Mouse (Mus musculus) v-Abl transformed pro-B cells (cell line): ENCODE results near the gene Dnaic1.

Source experiments
- in situ Hi-C, 2 experiments: fragments of 400-800 bp; cut with MboI; formaldehyde crosslinking; loops; one replicate each; pipeline ENCODE4 v1.15.1; 2025; ENCODE audit not compliant: unreplicated experiment in 2 of 2

Gene Dnaic1

DNA sequence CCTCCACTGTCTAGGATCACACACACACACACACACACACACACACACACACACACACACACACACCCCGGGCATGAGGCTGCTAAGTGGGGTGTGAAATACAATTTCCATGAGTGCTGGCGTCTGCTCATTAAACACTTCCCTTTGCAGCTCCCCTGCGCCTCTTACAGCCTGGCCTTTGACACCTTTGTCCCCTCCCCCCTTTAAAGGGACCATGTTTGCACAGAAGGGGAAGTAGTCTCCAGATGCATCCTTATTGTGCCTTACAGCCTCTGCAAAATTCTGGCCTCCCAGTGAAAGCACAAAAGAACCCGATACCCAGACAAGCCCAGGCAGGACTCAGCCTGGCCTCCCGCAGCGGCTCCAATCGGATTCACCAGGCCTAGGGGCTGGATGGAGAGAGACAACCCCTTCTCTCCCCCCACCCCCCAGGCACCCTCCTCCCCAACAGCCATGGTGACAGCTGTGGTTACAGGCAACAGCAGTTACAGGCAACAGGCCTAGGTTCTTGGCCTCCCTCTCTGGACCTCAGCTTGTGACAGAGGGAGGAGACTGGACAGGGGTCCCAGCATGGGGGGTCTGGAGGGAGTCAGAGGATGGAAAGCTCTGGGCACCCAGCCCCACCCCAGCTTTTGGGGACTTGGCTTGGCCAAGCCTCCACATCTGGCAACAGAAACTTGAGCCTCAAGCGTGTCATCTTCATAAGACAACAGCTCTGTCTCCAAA, 58.8 kb downstream of the Dnaic1 start:
- in situ Hi-C loops: no loop called here

DNA sequence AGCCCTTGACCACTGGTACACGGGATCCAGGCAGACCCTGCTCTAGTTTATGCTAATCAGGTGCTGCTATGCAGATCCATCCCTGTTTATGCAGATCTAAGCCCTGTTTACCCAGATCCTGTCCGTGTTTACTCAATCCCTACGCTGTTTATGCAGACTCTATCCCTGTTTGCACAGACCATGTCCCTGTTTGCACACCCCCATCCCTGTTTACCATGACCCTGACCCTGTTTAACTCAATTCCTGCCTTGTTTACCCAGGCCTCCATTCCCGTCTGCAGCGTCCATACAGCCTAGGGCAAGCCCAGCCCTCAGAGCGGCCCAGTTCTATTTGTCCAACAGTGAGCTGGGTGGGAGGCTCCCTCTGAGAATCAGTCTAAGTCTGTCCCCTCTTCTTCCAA, 60.6 kb downstream of the Dnaic1 start:
- in situ Hi-C loops: no loop called here

DNA sequence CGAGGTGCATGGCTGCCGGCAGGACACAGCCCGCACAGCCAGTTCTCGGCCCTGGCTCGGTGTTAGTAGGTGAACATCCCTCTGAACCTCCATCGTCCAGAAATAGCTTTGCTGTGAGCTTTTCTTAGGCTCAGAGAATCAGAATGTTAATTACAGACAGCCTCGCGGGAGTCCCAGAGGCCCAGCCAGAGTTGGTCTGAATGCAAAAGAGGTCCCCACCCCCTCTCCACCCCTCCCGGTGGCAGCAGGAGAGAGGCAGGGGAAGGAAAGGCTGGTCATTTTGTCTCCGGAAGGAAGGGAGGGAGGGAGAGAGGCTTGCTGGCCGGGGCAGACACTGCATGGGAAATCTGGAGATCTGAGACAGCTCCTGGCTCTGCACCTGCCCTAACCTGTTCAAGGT, 61.8 kb downstream of the Dnaic1 start:
- in situ Hi-C loops: no loop called here

DNA sequence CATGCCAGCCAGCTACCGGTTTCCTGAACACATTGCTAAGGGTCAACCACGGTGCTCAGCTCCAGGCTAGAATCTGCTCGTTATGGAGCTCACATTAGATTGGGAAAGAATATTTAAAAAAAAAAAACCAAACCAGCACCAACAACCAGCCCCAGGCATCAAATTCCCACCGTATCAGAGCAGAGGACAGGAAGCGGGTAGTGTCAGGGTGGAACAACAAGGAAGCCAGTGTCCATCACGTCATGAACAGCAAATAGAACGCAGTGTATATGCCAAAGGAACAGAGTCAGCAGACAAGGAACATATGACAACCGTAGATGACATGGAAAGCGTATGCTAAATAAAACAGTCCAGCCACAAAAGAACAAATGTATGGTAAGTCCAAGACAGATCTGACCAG, 63.4 kb downstream of the Dnaic1 start:
- in situ Hi-C loops: no loop called here

DNA sequence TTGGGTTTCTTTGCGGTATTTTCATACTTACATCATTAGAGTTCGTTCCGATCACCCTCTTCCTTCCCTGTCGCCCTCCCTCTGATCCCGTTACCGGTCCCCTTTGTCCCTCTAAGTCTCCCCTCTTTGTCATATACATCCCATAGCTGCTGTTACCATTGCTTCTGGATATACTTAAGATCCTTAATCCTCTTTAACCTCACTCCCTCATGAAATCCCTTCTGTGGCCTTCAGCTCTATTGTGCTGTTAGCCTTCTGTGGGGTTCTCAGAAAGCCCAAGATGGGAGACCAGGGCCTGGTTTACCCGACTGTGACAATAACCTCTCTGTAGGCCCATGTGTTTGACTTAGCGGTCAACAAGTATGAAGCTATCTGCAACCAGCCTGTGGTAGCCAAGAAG, 65.1 kb downstream of the Dnaic1 start:
- in situ Hi-C loops: no loop called here

DNA sequence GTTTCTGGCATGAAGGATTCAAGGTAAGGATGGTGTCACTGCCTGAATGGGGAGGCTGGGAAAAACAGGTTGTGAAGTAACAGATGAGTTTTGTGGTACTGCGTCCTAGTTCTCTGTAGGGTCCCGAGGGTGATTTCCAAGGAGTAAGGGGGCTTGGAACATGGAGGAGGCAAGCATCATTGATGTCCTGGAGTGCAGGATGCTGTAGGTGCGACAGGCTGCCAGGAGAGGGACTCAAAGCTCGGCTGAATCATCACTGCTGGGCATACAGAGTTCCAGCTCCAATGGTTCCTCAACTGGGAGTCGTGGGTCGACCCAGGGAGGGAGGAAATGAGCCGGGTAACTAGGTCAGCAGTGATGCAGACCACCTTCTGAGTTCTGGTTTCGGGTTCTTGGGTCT, 65.6 kb downstream of the Dnaic1 start:
- in situ Hi-C loops: no loop called here

DNA sequence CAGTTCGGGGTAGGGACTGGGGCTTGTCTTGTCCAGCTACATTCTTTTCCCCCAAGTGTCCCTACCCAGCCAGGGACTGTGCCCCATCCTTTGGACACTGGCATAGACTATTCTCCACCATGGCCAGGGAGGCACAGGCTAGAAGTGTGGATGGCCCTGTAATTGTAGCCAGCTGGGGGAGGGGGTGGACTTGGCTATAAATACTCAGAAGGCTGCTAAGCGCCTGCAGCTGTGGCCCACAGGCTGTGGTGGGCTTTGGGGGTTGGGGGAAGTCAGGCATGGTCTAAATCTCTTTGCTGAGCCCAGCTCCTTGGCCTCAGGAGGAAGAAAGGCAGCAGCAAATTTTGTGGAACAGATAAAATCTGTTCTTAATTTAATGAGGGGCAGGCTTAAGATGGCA, 66.3 kb downstream of the Dnaic1 start:
- in situ Hi-C loops: no loop called here

DNA sequence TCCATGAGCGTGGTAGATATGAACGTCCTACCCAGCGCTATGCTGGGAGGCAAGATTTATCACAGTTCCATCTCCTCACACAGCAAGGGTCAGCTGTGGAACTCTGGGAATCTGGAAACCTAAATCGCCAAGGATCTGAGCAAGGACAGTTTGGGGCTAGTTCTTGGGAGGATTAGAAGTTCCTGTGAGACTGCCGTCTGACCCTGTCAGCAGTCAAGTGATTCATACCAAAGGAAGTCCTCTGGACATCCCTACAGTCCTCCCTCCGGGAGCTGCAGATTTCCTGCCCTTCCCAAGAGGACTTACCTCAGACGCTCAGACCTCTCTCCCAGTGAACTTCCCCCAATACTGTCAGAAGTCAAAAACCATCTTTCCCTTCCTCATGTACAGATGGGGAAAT, 66.8 kb downstream of the Dnaic1 start:
- in situ Hi-C loops: no loop called here

DNA sequence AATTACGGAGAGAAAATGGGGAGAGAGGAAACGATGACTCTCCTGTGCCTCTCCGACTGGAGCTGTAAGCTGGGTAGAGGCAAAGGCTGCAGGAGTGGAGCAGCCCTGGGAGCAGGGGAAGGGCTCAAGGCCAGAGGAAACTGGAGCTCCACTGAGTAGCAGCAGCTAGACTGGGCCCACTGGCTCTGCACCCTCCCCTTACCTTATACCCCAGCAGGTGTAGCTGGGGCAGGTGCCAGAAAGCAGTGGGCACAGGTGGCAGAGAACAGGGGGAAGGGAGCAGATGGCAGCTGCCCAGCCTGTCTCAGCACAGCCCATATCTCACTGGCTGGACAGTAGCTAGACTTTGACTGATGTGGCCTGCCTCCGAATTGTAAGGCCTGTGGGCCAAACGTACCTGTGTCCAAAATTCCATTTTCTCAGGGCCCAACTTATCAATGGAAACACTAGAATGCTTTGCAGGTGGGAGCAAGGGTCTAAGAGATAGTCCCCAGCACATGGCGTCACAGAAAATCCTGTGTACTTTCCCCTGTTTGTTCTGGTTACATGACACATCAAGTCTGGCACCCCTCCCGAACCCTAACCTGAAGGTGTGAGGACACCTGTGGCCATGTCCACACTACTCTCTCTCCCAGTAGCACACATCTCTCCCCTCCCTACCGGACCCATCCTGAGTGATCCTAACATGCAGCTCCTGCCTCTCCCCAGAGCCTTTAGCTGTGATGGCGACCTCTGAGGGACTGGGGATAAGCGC, 67.5 kb downstream of the Dnaic1 start:
- in situ Hi-C loops: no loop called here

DNA sequence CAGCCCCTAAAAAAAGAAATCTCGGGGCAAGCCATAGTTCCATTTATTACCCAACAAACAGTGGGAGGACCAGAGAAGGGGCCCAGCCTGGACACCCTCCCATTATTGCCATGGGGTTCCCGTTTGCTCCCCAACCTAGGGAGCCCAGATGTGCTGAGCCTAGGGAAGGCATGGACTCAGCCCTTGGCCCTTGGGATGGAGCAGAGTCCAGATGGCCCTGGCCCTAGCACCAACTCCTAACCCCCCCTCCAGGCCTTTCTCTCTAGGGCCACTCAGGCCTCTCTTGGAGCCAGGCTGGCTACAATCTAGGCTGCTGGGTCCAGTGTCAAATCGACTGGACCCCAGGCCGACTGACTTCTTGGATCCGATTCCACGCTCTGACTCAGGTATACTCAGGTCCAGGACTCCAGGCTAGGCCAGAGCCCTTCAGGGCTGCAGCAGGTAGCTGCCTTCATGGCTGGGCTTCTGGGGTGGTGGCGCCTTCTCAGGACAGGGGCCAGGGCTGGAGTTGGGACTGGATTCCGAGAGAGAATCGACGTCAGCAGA, 68.7 kb downstream of the Dnaic1 start:
- in situ Hi-C loops: no loop called here

DNA sequence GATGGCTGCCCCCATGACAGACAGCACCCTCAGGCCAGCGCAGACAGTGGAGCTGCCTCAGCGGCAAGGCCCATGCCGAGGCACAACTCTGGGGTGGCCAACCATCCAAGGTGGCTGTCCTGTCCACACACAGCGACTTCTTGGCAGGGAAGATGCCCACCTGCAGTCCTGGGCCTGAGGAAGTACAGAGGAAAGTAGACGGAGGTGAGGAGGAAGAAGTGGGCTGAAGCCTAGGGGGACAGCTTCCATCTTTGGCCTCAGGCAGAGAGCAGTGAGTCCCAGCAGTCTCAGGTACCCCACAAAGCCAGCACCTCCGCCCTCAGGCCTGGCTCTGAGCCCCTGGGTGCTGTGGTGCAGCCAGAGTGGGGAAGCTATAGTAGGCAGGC, 69.2 kb downstream of the Dnaic1 start:
- in situ Hi-C loops: no loop called here

DNA sequence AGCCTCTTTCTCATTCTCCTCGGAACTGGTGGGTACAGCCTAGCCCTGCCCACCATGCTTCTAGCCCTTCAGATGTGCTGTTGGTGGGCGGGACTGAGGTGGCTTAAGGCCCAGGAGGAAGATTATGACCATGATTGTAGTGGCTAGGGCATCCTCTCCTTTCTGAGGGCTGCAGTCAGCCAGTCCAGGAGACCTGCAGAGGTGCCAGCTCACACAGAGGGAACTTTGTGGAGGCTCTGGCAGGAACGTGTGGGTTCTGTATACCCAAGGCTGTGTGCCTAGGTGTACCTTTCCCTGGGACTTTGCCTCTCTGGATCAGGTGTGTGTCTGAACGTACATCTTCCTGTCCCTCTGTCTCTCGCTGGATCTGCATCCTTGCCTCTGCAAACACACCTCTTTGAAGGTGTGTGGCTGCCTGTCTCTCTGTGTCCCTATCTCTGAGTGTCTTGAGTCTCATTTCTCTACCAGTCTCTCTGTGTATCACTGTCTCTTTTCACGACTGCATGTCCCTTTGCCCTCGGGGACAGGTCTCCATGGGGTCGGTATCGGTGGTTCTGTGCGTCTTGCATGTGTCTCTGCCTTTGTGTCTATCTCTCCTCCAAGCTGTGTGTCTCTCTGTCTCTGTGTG, 69.8 kb downstream of the Dnaic1 start:
- in situ Hi-C loops: no loop called here

DNA sequence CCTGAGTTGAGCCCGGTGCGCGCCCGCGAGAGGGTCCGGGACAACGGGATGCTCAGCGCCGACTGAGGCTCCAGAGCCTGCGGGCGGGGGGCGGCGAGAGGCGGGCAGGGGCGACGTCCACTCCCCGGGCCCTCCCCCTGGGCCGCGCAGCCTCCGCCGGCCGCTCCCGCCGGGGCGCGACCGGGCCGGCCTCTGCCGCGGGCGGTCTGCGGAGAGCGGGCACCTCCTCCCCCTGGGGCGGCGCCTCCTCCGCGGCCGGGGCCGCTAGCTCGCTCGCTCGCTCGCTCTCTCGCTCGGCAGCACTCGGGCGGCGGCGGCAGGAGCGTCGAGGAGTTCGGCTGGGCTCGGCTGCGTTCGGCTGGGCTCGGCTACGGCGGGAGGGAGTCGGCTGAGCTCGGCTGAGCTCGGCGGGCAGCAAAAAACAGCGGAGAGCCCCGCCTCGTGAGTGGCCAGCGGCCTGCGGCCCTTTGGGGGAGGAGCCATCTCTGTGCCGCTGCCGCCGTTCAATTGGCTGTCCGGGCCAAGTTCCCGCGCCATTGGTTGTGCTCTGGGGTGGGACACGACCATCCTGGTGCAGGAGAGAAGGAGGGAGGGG, 70.4 kb downstream of the Dnaic1 start, which contains the start of gene Enho:
Enho (minus strand) TSS at position 412 of the 595 bp plus-strand sequence.
- in situ Hi-C loops: no loop called here

DNA sequence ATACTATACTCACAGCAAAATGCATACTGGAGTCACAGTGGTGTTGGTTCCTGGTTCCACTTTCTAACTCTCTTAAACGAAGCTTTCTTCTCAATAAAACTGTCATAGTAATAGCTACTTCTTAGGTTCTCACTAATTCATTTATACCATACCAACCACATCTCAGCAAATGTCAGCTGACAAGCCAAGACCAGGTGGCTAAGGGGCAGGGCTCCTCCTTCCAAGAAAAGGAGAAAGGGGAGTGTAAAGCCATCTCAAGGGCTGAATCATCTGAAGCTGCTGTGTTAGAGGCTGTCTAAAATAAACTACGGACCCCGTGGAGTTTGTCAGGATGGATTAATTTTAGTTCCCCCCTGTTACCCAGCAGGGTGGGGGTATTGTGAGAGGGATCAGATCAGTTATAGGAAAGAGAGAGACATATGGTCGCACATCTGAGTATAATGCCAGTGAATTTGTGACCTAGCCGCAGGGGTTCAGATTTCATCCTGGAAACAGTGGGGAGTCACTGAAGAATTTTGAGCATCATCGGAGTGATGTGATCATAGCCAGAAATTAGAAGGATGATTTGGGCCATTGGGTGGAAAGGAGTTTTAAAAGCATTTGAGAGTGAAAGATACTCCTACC, 71.7 kb downstream of the Dnaic1 start:
- in situ Hi-C loops: no loop called here

DNA sequence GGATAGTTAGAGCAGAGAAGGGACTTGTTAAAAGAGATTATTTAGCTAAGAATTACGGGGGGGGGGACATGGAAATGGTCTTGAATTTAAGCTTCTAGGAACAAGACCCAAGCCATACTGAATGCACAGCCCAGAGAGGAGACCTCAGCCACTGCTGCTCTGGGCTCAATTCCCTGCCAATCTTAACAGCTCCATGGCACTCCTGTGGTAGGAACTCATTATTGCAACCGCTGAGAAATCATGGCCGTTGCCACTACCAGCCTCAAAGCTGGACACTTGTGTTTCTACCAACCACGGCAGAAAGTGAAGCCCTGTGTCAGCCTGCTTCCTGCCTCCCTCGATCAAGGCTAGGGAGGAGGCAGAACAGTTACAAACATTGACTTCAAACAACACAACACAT, 75.9 kb downstream of the Dnaic1 start:
- in situ Hi-C loops: no loop called here

DNA sequence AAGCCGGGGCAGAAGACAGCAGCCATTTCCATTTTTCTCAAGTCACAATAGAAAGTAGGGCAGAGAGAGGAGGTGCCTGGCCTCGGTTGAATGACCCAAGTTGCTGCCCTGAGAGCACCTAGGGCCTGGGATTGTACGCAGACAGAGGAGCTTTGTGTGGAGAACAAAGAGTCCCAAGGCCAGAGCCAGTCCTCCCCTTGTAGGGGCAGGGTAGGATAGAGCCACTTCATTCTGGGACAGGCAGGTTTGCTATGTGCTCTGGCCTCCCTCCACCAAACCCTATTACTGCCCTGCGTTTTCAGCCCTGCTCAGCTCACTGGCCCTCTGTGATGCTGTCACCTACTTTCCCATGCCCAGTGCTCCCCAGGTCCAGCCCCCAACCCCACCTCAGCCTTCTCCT, 78.6 kb downstream of the Dnaic1 start:
- in situ Hi-C loops: no loop called here

DNA sequence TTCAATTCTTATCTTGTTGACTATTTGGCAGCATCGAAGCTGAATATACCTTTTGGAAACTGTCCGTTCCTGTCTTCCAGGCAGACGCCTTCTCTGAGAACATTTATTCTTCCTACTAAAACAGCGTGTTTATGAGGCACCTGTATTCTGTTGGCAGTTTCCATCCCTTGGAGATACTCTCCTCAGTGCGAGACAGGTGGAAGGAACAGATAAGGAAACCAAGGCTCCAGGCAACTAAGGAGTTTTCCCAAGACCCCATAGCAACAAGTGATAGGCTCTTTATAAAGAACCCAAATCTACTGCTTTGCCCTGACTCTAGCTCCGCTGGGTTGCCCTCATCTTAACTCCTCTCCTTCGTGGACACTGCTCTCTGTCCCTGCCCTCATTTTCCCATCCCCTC, 79.1 kb downstream of the Dnaic1 start:
- in situ Hi-C loops: no loop called here

DNA sequence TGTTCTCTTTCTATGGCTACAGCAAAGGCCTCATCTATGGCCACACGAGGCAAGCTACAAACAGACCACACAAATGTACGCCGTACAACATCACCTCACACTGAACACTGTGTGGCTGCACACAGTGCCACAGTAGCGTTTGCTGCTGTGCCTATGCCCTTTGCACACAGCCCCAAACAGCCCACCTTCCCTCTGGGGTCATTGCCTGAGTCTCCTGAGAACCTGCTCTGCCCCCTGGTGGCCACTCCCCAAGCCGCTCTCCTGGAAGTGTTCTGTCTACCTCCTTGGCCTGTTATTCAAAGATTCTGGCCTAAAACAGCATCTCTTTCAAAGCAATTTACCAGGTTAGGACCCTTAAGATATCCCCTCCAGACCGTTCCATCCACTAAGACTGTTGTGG, 83.7 kb downstream of the Dnaic1 start:
- in situ Hi-C loops: no loop called here

DNA sequence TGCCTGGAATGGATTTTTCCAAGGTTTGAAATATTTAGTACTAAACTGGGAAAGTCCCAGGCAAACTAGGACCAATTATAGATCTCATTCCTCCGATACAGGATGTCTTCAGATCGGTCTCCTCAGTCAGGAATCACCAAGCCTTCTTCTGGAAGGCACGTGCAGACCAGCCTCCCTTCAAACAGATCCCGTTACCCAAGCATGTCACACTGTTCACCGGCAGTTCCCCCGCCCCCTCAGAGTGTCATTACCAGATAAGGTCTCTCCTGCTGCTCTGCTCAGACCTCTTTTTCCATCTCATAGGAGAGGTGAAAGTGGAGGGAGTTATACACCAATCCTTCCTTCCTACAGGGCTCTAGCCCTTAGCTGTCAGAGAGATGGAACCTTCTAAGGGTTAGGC, 84.2 kb downstream of the Dnaic1 start:
- in situ Hi-C loops: no loop called here

DNA sequence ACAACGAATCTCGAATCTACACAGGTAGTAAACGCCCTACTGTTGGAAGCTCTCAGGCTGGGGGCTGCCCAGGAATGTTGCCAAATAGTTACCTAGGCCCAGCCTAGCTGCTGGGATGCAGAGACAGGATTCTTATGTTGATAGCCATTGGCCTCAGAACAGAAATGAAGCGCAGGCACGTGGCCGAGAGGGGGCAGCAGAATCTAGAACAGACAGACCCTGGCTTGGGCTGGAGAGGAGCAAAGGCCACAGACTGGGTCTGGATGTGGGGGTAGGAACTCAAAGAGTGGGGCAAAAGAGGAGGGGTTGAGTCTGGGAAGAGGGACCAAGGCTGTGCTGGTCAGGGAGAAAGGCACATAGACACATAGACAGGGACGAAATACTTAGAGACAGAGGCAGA, 84.6 kb downstream of the Dnaic1 start:
- in situ Hi-C loops: no loop called here

DNA sequence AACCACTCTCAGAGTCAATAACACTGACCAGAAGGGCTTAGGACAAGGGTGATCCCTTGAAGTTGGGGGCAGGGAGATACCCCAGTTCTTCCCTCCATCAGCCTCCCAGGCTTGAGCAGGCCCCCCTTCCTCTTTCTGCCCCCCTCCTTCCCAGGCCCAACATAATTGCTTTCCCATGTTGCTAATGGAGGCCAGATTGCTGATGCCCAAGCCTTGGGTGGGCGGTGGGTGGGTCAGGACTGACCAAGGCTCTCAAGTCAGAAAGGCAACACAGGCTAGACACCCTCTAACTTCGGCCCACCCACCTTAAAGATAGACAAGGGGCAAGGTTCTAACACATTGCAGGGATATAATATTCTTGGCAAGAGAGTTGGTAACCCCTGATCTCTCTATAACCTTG, 86.0 kb downstream of the Dnaic1 start:
- in situ Hi-C loops: no loop called here
